Mouse (Mus musculus): ENCODE results near the gene Akirin1.

- TF ChIP-seq CTCF (IDR thresholded peaks at IDR 0.05; ENCODE audit: insufficient read depth, low read length) (no peak), POLR2A (IDR thresholded peaks at IDR 0.05; ENCODE audit: borderline replicate concordance, extremely low read depth, low read depth, low read length) (no peak)
Observed at GRCm38 (mm10) chr4:123787191-123787985, 37.2 kb upstream of the Akirin1 start, which contains the start of gene Rhbdl2.

Data from lung, adult 2 months (tissue).